Mouse (Mus musculus): ENCODE data around the gene Myo18a.

DNA sequence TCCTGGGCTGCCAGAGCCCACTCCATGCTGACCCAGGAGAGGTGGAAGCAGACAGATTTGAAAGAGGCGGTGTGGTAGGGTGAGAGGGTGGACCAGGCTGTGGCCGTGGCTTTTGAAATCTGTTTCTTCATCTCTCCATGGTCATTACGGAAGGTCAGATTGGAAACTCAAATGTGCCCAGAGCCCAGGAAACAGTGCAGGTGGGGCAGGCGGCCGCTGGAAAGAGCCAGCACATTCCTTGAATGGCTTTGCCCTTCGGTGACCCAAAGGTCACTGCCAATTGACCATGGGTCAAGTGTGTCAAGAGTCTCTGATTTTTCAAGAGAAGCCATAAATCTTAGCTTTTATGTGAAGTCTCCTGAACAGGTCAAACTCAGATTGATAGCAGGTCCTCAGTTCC is 150.5 kb downstream of the Myo18a start:
- no peak for TF ChIP-seq CTCF (IDR thresholded peaks at IDR 0.05; ENCODE audit: control insufficient read depth, insufficient read depth, insufficient read length)
- TF ChIP-seq MYOD1 (IDR thresholded peaks at IDR 0.05; ENCODE audit: control insufficient read depth, insufficient read length, low read depth), result no peak
